Mouse (Mus musculus) olfactory bulb, adult 2 months (tissue): Measurements from ENCODE around the gene Thbd.

Source experiments
- CTCF ChIP-seq: fragments of 200-500 bp; IDR thresholded peaks from 2 replicates; pipeline ENCODE4 v1.5.1; 2012; ENCODE audit warnings: low read depth, mild to moderate bottlenecking, low read length, moderate library complexity; ENCODE audit not compliant: insufficient read depth
- POLR2A ChIP-seq: fragments of 200-500 bp; IDR thresholded peaks from 2 replicates; pipeline ENCODE4 v1.6.1; 2012; ENCODE audit warnings: mild to moderate bottlenecking, low read depth, low read length, moderate library complexity; ENCODE audit not compliant: insufficient read depth

DNA sequence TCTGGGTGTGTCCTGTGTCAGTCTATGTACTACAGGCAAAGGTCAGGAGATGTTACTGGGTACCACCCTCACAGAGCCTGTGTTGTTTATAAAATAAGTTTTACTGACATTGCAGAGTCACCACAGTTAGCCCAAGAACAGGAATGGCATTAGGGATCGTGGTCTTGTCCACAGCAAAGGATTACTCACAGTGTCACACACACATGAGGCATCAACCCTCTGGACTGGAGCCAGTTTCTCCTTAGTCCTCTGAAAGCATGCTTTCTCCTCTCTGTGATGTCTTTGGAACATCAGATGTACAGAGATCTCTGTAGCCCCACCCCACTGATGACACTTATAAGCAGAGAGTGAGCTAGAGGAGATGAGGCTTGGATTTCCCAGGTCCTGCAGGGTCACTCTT is 5.8 kb downstream of the Thbd start:
- TF ChIP-seq CTCF = no peak
- TF ChIP-seq POLR2A = no peak
